28 mouse cellular contexts compared by ENCODE assay signal in genomic region chr1:137831284-137831683, GRCm38 (mm10).
DNase-seq lines count a peak whose midpoint lies in the region; ATAC-seq lines count a peak whose summit lies in the region.
"Had no signal": no experiment of that assay in that cellular context is flagged by ENCODE, and none has a peak within 500 bp of the region (broad histone marks: within the 10 kb centered on the region; RNA-seq: fewer than 3 reads in every experiment).

No protein-coding gene starts in this region.

- peak overlapping the region; percentile 66 for H3K27ac ChIP-seq in heart, embryonic 12.5 days (ENCODE audit: poor library complexity, severe bottlenecking)
- H3K27ac ChIP-seq: embryonic facial prominence, embryonic 15.5 days; forebrain, embryonic 15.5 days; hindbrain, embryonic 12.5 days; kidney, embryonic 15.5 days; liver, embryonic 13.5 days; midbrain, embryonic 15.5 days had no signal

- DNase-seq in heart, adult 18-20 months: peak; percentile 8 to 18
- no peak for DNase-seq in heart, postnatal 4 days
- peak; percentile 9 for DNase-seq in brain, adult 2 months (ENCODE audit: low read depth, low spot score)
- DNase-seq in heart, postnatal 10 days: peak; percentile 10 to 11
- no peak for DNase-seq in natural killer cell, adult 2 months (ENCODE audit: low spot score in 2 of 2)
- no peak for DNase-seq in right cerebral cortex, adult 18-20 months
- no peak for DNase-seq in left cerebral cortex, postnatal 36 days (ENCODE audit: low spot score in 2 of 2)
- DNase-seq: adrenal gland, postnatal 36 days; B cell, adult 2 months; cerebellum, adult 11 months; cerebellum, adult 9-11 months; gastrocnemius, postnatal 25 days; kidney, postnatal 4 days; layer of hippocampus, adult 9-11 months; liver, embryonic 13.5 days; lung, embryonic 14.5 days; lung, postnatal 36 days; thymus, adult 2 months had no signal

- H3K27me3 ChIP-seq in heart, embryonic 12.5 days (replicated peaks): no peaks in the 10 kb centered on the region
- H3K27me3 ChIP-seq: CH12.LX; embryonic facial prominence, embryonic 15.5 days; forebrain, embryonic 15.5 days; hindbrain, embryonic 12.5 days; kidney, embryonic 15.5 days; liver, embryonic 13.5 days; midbrain, embryonic 15.5 days; Patski had no signal

- intact Hi-C loops in heart, postnatal 10 days (cut with DNase I): loop anchor here (10.0 kb wide), 1 partner anchor 496 kb away; no protein-coding TSS in a partner anchor
- intact Hi-C loops in left cerebral cortex, postnatal 36 days (cut with DNase I): no loop called here

- no peak overlapping the region for H3K4me3 ChIP-seq in heart, embryonic 12.5 days
- H3K4me3 ChIP-seq: embryonic facial prominence, embryonic 15.5 days; forebrain, embryonic 15.5 days; hindbrain, embryonic 12.5 days; kidney, embryonic 15.5 days; liver, embryonic 13.5 days; midbrain, embryonic 15.5 days had no signal

- 0 out of 2 replicates have a peak, but pooled peaks cover 3% of the 10 kb centered on the region for H3K9me3 ChIP-seq in heart, embryonic 12.5 days (replicated peaks)
- H3K9me3 ChIP-seq: embryonic facial prominence, embryonic 15.5 days; forebrain, embryonic 15.5 days; hindbrain, embryonic 12.5 days; kidney, embryonic 15.5 days; liver, embryonic 13.5 days; midbrain, embryonic 15.5 days had no signal

- H3K9ac ChIP-seq in heart, embryonic 12.5 days: no peak overlapping the region
- H3K9ac ChIP-seq: embryonic facial prominence, embryonic 15.5 days; forebrain, embryonic 15.5 days; hindbrain, embryonic 12.5 days; kidney, embryonic 15.5 days; liver, embryonic 13.5 days; lung, embryonic 14.5 days; midbrain, embryonic 15.5 days had no signal

- 47% methylated on average over 4 of the region's 4 CpGs for WGBS in heart, embryonic 12.5 days

- H3K4me1 ChIP-seq in heart, embryonic 12.5 days (replicated peaks): peaks cover 6% of the 10 kb centered on the region; the same call in 1 of the 2 replicates
- H3K4me1 ChIP-seq: embryonic facial prominence, embryonic 15.5 days; forebrain, embryonic 15.5 days; hindbrain, embryonic 12.5 days; kidney, embryonic 15.5 days; liver, embryonic 13.5 days; midbrain, embryonic 15.5 days had no signal

- no peak for ATAC-seq in heart, embryonic 12.5 days (ENCODE audit: insufficient number of reproducible peaks, low FRiP score)
- ATAC-seq: forebrain, embryonic 15.5 days; intestine, postnatal 0 days; midbrain, embryonic 15.5 days; Patski had no signal

- H3K4me2 ChIP-seq in heart, embryonic 12.5 days: no peak overlapping the region
- H3K4me2 ChIP-seq: embryonic facial prominence, embryonic 15.5 days; forebrain, embryonic 15.5 days; hindbrain, embryonic 12.5 days; kidney, embryonic 15.5 days; liver, embryonic 13.5 days; lung, embryonic 14.5 days; midbrain, embryonic 15.5 days had no signal

- no peaks in the 10 kb centered on the region for H3K36me3 ChIP-seq in heart, embryonic 12.5 days
- H3K36me3 ChIP-seq: embryonic facial prominence, embryonic 15.5 days; forebrain, embryonic 15.5 days; G1E; hindbrain, embryonic 12.5 days; kidney, embryonic 15.5 days; liver, embryonic 13.5 days; midbrain, embryonic 15.5 days had no signal

Comparison
In these comparisons a context has a peak if more than half of its experiments do, and no peak if none do; other contexts are left out.
1. DNase-seq: peak in heart, adult 18-20 months (2 of 2), brain, adult 2 months (single experiment) and heart, postnatal 10 days (2 of 2); none in heart, postnatal 4 days (single experiment), natural killer cell, adult 2 months (0 of 2), right cerebral cortex, adult 18-20 months (single experiment) and left cerebral cortex, postnatal 36 days (0 of 2).